Mouse (Mus musculus): ENCODE data around the gene Uggt1. TPM values are rescaled to one million over a fixed set of nuclear protein-coding genes. Genes with fewer than 3 reads are reported as not detected.
A peak's percentile ranks its signal among the peaks of the same experiment; 100 is the strongest.

Gene Uggt1
- polyA plus RNA-seq, 1 experiment = 77.5 TPM

DNA sequence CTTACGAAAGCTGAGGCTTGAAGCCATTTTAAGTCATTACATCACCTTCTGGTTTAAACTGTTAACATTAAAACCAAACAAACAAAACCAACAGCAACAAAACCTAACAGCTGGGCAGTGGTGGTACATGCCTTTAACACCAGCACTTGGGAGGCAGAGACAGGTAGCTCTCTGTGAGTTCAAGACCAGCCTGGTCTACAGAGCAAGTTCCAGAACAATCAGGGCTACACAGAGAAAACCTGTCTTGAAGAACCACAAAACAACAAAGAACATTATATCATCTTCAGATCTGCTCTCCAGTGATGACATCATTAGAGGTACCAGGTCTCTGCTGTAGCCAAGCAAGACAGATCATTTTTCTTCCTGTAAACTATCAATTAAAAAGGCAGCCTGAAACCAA lies 15.9 kb upstream of the Uggt1 start:
- Histone ChIP-seq H3K27me3 (ENCODE audit: control insufficient read depth, insufficient read depth, low read length, poor library complexity, severe bottlenecking) (no peaks in the 10 kb centered on the region), H3K4me3 (ENCODE audit: low read depth, low read length) (no peak overlapping the region), H3K9me3 (replicated peaks; ENCODE audit: control insufficient read depth, insufficient read depth, low read length, poor library complexity, severe bottlenecking) (no peaks in the 10 kb centered on the region), H3K36me3 (ENCODE audit: control insufficient read depth, insufficient read depth, low read length, poor library complexity, severe bottlenecking) (no peaks in the 10 kb centered on the region), H3K4me1 (ENCODE audit: control insufficient read depth, insufficient read depth, low read length) (no peaks in the 10 kb centered on the region), H3K9ac (ENCODE audit: low read depth, poor library complexity, severe bottlenecking) (no peak overlapping the region), H3K27ac (ENCODE audit: insufficient read depth, low read length) (no peak overlapping the region)
- no peak for TF ChIP-seq EP300 (IDR thresholded peaks at IDR 0.05; ENCODE audit: insufficient read depth, low read depth, low read length)
- TF ChIP-seq CTCF (IDR thresholded peaks at IDR 0.05; ENCODE audit: low read depth, low read length) = no peak
- TF ChIP-seq POLR2A (IDR thresholded peaks at IDR 0.05; ENCODE audit: insufficient read depth, low read length) = no peak

DNA sequence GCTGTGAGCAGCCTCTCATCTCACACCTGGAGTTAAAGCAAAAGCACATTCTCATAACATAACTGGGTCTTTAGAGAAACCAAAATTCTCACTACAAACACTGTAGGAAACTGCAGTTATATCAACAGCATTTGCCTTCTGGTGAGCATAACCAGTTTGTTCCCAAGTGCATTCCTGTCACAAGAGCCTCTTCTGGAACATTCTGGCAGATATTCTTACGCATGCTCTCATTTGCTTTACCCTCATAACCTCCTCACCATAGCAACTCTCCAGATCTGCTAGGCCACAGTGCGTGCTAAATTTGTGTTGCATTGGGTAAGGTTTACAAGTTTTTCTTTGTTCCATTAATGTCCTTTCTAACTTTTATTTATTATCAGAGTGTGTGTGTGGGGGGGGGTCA lies 14.8 kb upstream of the Uggt1 start:
- no peak for TF ChIP-seq CTCF (IDR thresholded peaks at IDR 0.05; ENCODE audit: low read depth, low read length)
- TF ChIP-seq POLR2A (IDR thresholded peaks at IDR 0.05; ENCODE audit: insufficient read depth, low read length) = no peak
- TF ChIP-seq EP300 (IDR thresholded peaks at IDR 0.05; ENCODE audit: insufficient read depth, low read depth, low read length) = no peak
- Histone ChIP-seq H3K36me3 (ENCODE audit: control insufficient read depth, insufficient read depth, low read length, poor library complexity, severe bottlenecking) (no peaks in the 10 kb centered on the region), H3K9ac (ENCODE audit: low read depth, poor library complexity, severe bottlenecking) (no peak overlapping the region), H3K4me1 (ENCODE audit: control insufficient read depth, insufficient read depth, low read length) (no peaks in the 10 kb centered on the region), H3K27me3 (ENCODE audit: control insufficient read depth, insufficient read depth, low read length, poor library complexity, severe bottlenecking) (no peaks in the 10 kb centered on the region), H3K9me3 (replicated peaks; ENCODE audit: control insufficient read depth, insufficient read depth, low read length, poor library complexity, severe bottlenecking) (no peaks in the 10 kb centered on the region), H3K4me3 (ENCODE audit: low read depth, low read length) (no peak overlapping the region), H3K27ac (ENCODE audit: insufficient read depth, low read length) (no peak overlapping the region)

GRCm38 (mm10) chr1:36258631-36259030 lies 14.1 kb upstream of the Uggt1 start:
- no peak overlapping the region for H3K4me3 ChIP-seq (ENCODE audit: low read depth, low read length)
- TF ChIP-seq POLR2A (IDR thresholded peaks at IDR 0.05; ENCODE audit: insufficient read depth, low read length) (no peak), CTCF (IDR thresholded peaks at IDR 0.05; ENCODE audit: low read depth, low read length) (no peak), EP300 (IDR thresholded peaks at IDR 0.05; ENCODE audit: insufficient read depth, low read depth, low read length) (no peak)

GRCm38 (mm10) chr1:36257276-36257675 lies 12.8 kb upstream of the Uggt1 start:
- H3K4me1 ChIP-seq (ENCODE audit: control insufficient read depth, insufficient read depth, low read length) = no peaks in the 10 kb centered on the region
- no peaks in the 10 kb centered on the region for H3K9me3 ChIP-seq (replicated peaks; ENCODE audit: control insufficient read depth, insufficient read depth, low read length, poor library complexity, severe bottlenecking)
- no peak overlapping the region for H3K9ac ChIP-seq (ENCODE audit: low read depth, poor library complexity, severe bottlenecking)
- no peak for TF ChIP-seq POLR2A (IDR thresholded peaks at IDR 0.05; ENCODE audit: insufficient read depth, low read length)
- TF ChIP-seq CTCF (IDR thresholded peaks at IDR 0.05; ENCODE audit: low read depth, low read length) = no peak
- no peak for TF ChIP-seq EP300 (IDR thresholded peaks at IDR 0.05; ENCODE audit: insufficient read depth, low read depth, low read length)
- H3K36me3 ChIP-seq (ENCODE audit: control insufficient read depth, insufficient read depth, low read length, poor library complexity, severe bottlenecking) = no peaks in the 10 kb centered on the region
- no peak overlapping the region for H3K4me3 ChIP-seq (ENCODE audit: low read depth, low read length)
- H3K27ac ChIP-seq (ENCODE audit: insufficient read depth, low read length) = no peak overlapping the region
- H3K27me3 ChIP-seq (ENCODE audit: control insufficient read depth, insufficient read depth, low read length, poor library complexity, severe bottlenecking) = no peaks in the 10 kb centered on the region

More at GRCm38 (mm10) chr1:36258631-36259030, 14.1 kb upstream of the Uggt1 start:
- no peaks in the 10 kb centered on the region for H3K4me1 ChIP-seq (ENCODE audit: control insufficient read depth, insufficient read depth, low read length)
- no peaks in the 10 kb centered on the region for H3K9me3 ChIP-seq (replicated peaks; ENCODE audit: control insufficient read depth, insufficient read depth, low read length, poor library complexity, severe bottlenecking)
- H3K9ac ChIP-seq (ENCODE audit: low read depth, poor library complexity, severe bottlenecking) = no peak overlapping the region
- no peaks in the 10 kb centered on the region for H3K36me3 ChIP-seq (ENCODE audit: control insufficient read depth, insufficient read depth, low read length, poor library complexity, severe bottlenecking)
- H3K27me3 ChIP-seq (ENCODE audit: control insufficient read depth, insufficient read depth, low read length, poor library complexity, severe bottlenecking) = no peaks in the 10 kb centered on the region
- no peak overlapping the region for H3K27ac ChIP-seq (ENCODE audit: insufficient read depth, low read length)

GRCm38 (mm10) chr1:36255871-36256640 lies 11.5 kb upstream of the Uggt1 start:
- H3K9me3 ChIP-seq (replicated peaks; ENCODE audit: control insufficient read depth, insufficient read depth, low read length, poor library complexity, severe bottlenecking) = no peaks in the 10 kb centered on the region
- no peak overlapping the region for H3K27ac ChIP-seq (ENCODE audit: insufficient read depth, low read length)
- H3K4me3 ChIP-seq (ENCODE audit: low read depth, low read length) = no peak overlapping the region
- TF ChIP-seq CTCF (IDR thresholded peaks at IDR 0.05; ENCODE audit: low read depth, low read length) (no peak), POLR2A (IDR thresholded peaks at IDR 0.05; ENCODE audit: insufficient read depth, low read length) (no peak), EP300 (IDR thresholded peaks at IDR 0.05; ENCODE audit: insufficient read depth, low read depth, low read length) (no peak)
- no peak overlapping the region for H3K9ac ChIP-seq (ENCODE audit: low read depth, poor library complexity, severe bottlenecking)
- H3K4me1 ChIP-seq (ENCODE audit: control insufficient read depth, insufficient read depth, low read length) = peaks cover under 1% of the 10 kb centered on the region
- no peaks in the 10 kb centered on the region for H3K36me3 ChIP-seq (ENCODE audit: control insufficient read depth, insufficient read depth, low read length, poor library complexity, severe bottlenecking)
- H3K27me3 ChIP-seq (ENCODE audit: control insufficient read depth, insufficient read depth, low read length, poor library complexity, severe bottlenecking) = no peaks in the 10 kb centered on the region

DNA sequence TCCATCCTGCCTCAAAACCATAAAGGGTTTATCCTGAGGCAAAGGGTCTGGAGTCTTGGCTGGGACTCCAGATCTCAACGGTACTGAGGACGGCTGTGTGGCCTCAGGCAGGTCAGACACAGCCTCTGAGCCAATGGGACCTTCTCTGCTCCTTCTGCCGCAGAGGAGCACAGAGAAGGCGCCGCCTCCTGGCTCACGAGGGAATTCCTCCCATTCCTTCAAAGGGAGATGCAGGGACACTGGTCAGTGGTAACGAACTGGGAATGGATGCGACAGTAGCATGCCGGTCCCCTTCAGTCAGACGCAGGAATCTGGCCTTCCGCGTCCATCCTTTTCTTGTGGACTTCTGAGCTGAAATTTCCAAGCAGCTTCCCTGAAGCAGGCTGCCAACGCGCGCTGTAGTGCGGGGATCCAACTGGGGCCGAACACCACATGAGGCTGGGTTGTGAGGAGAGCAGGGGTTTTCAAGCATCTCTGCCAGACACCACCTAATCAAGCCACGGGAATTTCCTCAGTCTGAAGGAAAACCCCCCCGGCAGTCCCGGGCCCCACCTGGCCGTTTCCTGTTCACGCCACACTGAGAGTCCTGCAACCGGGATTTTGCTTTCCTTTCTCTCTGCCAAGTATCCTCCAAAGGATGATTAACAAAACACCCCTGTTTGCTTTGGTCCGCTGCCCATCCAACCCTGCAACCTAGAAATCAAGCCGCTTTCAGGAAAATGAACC lies 10.3 kb upstream of the Uggt1 start:
- no peaks in the 10 kb centered on the region for H3K9me3 ChIP-seq (replicated peaks; ENCODE audit: control insufficient read depth, insufficient read depth, low read length, poor library complexity, severe bottlenecking)
- H3K27ac ChIP-seq (ENCODE audit: insufficient read depth, low read length) = no peak overlapping the region
- H3K4me1 ChIP-seq (ENCODE audit: control insufficient read depth, insufficient read depth, low read length) = peaks cover 2% of the 10 kb centered on the region
- H3K36me3 ChIP-seq (ENCODE audit: control insufficient read depth, insufficient read depth, low read length, poor library complexity, severe bottlenecking) = no peaks in the 10 kb centered on the region
- no peak overlapping the region for H3K9ac ChIP-seq (ENCODE audit: low read depth, poor library complexity, severe bottlenecking)
- peak overlapping the region; percentile 29 for H3K4me3 ChIP-seq (ENCODE audit: low read depth, low read length)
- TF ChIP-seq CTCF (IDR thresholded peaks at IDR 0.05; ENCODE audit: low read depth, low read length) (peak; percentile 89), POLR2A (IDR thresholded peaks at IDR 0.05; ENCODE audit: insufficient read depth, low read length) (no peak)
- no peaks in the 10 kb centered on the region for H3K27me3 ChIP-seq (ENCODE audit: control insufficient read depth, insufficient read depth, low read length, poor library complexity, severe bottlenecking)
